Mouse (Mus musculus): ENCODE measurements around the gene Adgrb3.
A peak's percentile ranks its signal among the peaks of the same experiment; 100 is the strongest.

The Adgrb3 gene

DNA sequence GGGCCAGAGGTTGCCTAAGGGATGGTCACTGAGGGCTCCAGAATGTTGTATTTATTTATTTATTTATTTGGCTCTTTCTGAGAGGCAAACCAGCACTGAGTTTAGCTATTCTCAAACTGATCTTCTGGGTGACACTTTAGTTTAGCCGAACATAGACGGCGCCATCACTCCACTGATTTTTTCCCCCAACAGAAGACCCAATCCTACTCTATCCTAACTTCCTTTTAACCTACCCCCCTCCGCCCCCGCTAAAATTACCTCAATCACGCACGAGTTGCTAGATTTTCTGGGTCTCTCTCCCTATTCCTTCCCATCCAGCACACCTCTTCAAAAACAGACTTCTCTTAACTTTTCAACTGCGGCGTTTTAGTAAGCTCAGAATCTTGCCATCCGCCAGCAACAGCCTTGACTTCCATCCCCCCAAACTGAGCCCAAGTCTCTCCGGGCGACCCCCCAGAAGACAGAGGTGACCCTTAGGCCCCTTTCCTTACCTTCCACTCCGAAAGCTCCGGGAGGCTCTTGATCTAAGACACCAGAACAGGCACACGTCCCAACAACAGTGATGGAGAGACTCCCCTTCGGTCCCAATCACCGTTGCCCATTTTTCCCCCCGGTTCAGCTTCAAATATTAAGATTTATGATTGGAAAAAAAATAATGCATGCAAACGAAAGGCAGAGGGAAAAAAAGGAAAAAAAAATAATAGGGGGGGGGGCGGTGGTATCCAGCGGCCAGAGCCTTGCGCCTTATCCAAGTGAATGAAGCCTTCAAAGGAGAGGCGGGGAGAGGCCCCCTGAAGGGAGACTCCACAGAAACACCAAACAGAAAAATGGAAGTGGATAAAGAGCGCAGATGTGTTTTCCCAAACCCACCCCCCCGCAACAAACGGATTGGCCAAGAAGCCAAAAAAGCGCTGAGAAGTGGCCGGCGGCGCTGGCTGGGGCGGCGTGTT lies at the start of gene Adgrb3:
Gene Adgrb3, minus strand, starts transcription at position 737 of the 950 bp plus-strand sequence.
- DNase-seq (ENCODE audit: low read depth), result no peak

DNA sequence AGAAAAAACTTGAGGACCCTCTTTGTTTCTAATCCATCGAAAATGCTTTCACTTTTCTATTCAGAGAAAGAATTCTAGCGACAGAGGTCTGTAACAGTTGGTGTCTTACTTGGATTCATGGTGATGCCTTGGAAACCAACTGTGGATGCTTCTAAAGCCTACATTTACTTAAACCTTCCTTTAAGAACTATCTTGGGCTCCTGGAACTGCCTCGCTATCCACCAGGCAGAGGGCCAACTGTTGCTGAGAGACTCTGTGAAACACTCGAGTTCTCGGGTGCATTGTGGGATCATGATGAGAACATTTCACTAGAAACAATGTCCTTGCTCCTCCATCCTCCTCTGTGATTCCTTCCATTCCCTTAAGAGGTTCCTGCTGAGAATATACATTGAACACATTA lies 48.0 kb upstream of the Adgrb3 start:
- no peak for DNase-seq (ENCODE audit: low read depth)

DNA sequence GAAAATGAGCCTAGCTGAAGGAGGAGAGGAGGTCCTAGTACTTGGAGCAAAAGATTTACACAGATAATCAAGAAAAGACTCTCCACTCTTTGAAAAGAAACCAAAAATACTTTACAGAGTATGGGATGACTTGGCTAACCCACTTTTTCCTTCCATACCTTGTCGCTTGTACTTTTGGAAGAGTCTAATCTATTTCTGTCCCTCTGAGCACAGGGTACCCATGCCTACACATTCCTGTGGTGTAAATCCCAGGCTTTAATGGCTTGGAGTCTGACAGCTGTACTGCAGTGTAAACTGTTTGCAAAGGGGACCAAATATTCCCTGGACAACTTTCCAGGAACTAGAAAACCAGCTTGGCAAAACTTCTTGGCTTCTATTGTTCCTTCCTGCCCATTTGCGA lies 28.0 kb upstream of the Adgrb3 start:
- DNase-seq (ENCODE audit: low read depth), result no peak

DNA sequence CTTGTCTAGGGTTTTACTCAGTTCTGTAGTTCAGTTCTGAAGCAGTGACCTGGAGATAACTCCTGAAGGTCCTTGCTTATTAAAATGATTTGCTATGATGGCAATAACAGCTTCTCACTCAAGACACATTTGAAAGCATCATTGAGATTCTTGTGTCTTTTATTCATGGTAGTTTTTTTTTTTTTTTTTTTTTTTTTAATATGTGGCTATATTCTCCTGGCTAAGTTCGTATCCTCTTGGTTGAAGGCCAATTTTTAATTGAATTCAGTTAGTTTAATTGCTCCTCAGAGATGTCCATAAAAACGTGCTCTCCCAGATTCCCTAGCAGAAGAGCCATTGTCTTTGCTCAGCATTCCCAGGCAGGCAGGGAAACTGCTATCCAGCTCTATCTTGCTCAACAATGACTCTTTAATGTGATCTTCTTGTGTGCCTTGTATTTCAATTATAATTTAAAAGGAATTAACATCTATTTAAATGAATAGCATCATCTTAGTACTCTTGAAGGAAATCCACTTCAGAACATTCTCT lies 25.0 kb upstream of the Adgrb3 start:
- DNase-seq (ENCODE audit: low read depth), result no peak

DNA sequence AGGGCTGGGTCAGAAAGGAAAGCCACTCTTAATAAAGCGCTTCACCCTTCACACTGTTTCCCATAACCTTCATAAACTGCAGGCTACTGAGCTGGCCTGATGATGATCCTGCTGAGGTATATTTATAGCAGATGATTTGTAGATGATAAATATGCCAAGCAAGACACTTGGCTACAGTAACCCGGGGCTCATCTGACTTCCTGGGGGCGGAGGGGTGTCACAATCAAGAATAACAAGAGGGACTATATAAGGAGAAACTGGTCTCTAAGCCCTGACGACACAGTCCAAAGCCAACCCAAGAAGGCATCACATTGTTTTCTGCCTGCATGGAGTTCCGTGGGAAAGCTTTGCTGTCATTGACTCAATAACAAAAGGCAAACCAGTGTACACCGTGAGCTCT lies 2.8 kb upstream of the Adgrb3 start:
- DNase-seq (ENCODE audit: low read depth), result no peak

DNA sequence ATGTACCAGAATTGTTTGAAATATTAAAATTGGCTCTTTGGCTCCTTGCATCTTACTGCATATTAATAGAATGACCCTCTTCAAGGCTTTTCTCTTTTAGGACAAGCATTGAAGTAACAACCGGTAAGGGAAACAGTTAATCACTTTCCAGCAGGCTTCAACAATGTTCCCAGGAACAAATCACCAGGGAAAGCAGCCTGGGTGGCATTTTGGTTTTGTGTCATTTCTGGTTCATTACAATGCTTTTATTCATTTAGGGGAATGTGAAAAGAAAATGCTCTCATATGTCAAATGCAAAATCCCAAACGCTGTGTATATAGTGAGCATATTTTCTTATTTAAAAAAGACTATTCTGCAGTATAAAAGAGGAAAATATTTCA lies 2.0 kb upstream of the Adgrb3 start:
- DNase-seq (ENCODE audit: low read depth), result no peak

DNA sequence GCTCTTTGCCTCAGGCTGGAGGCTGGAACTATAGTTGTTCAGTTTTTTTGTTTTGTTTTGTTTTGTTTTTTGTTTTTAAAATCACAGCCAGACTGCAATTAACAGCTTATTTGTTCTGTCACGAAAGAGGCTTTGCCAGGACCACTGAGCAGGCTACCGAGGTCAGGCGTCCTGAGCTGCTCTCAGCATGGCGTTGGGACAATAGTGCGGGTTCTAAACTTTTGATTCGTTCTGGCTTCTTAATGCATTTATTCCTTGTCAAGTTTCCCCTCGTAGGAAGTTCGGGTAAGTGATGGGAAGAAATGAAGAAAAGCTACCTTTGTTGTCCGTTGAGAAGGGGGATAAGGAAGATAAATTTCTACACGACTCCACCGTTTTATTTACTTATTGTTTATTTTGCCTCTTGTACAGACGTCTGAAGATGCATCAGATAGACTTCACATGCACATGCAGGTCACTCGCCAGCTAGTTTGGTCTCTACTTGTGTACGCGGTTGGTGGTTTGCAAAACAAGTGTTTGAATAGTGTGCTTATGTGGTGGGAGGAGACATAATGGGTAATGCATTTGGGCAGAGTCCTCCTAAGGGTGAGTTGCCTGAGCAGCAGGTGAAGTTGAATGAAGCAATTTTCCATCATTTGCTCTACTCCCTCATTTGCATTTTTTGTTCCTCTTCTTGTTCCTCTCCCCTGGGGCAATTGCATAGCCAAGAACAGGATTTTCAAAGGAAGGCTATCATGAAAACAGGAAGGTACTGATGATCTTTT lies 1.4 kb upstream of the Adgrb3 start:
- no peak for DNase-seq (ENCODE audit: low read depth)

DNA sequence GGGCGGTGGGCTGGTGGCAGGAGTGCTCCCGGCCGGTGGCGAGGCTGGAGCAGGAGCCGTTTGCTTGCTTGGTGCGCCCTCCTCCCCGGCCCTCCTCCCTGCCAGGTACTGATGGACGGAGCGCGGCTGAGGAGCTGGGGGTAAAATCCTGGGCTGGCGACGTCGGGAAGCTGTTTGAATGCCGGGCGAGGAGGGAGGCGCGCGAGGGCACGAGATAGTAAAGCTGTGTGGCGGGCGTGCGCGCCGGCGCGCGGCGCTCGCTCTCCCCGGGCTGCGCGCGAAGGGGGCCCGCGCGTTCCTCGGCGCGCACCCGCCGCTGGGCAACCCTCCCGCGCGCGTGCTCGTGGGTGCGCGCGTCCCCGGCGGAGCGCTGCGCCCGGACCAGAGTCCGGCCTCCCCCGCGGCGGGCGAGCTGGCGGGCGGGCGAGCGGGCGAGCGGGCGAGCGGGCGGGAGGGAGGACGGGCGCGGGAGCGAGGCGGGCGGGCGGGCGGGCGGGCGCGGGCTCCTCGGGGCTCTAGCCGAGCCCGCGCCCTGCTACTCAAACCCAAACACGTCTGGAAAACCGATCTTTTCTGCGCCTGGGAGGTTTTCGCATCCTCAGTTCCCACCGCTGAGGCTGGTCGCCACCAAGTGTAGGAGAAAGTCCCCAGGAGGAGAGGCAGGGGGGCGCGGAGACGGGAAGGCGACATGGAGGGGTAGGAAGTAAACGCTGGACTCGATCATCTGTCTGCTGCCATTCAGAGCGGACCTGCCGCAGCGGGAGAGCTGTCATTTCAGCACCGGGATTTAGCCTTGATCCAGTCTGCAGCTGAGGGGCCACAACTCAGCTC lies 629 bp upstream of the Adgrb3 start:
- DNase-seq (ENCODE audit: low read depth), result peak; percentile 3

DNA sequence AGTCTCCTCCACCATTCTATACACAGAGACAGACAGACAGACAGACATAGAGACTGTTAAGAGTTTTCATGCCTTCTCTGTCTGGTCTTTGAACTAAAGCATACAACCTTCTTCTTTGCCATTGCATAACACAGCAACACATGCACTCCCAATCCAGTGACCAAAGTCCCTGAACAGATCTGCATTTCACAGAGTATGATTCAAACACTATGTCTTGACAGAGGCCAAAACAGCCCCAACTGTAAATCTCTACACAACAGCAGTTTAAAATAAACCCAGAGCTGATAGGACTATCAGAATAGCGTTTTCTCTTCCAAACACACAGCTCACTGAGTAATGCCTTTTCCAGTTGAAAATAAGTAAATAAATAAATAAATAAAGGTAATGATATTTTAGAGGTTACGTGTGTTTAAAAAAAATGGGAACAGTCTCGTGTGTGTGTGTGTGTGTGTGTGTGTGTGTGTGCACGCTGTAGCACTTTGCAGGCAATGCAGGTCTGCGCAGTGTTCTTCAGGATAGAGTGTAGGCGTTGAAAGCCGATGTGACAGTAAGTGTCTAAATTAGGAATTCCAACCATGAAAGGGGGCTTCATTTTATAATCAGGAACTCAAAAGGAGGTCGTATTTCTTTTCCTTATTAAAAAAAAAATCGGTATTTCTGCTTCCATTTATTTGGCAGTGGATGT lies 1.3 kb downstream of the Adgrb3 start:
- no peak for DNase-seq (ENCODE audit: low read depth)

DNA sequence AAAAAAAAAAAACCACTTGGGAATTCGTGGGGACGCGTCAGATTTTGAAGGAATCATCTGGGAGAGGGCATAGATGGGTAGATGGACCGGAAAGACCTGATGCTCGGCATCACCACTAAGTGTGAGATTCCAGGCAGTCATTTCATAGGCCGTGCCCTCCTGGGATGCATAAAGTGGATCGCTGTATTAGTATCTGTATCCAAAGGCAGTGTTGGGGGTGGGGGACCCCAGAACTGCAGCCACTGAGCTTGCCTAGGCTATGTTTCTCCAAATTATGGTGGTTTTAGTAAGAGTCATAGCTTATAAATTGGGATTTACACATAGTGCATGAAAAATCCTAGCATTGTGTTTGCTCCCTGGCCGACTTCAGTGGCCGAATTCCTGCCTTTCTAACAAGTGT lies 2.1 kb downstream of the Adgrb3 start:
- no peak for DNase-seq (ENCODE audit: low read depth)

DNA sequence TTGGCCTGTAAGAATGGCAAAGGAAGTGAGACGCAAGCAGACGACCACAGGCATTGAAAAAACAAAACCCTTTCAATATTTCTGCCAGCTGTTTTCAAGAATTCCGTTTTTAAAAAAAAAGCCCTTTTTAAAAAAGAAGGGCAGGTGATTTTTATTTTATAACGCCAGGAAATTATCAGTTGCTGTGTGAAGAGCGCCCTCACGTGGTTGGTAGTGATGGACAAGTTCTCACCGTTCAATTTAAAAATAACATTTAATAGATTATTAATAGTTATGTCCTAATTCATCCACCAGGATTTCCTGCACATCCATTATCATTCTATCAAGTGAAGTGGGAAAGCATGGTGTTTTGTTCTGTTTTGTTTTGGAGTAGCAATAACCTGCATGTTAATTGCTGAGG lies 2.7 kb downstream of the Adgrb3 start:
- DNase-seq (ENCODE audit: low read depth), result no peak

DNA sequence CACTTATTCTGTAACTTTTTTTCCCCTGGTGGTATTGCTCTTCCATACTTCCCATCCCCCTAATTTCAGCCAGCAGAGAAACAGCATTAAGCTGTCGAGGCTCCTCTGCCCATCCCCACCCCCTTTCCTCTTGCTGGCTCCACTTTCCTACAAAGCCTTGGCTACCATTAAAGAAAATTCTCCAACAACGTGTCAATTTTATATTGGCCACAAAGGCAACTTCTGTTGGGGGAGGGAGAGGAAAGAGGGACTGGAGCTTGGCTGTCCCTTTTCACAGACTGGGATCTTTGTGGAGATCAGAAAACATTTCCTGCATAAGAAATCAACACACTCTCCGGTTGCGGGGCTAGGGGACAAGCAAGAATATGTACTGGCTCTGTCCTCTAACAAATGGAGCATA lies 4.9 kb downstream of the Adgrb3 start:
- DNase-seq (ENCODE audit: low read depth), result no peak

DNA sequence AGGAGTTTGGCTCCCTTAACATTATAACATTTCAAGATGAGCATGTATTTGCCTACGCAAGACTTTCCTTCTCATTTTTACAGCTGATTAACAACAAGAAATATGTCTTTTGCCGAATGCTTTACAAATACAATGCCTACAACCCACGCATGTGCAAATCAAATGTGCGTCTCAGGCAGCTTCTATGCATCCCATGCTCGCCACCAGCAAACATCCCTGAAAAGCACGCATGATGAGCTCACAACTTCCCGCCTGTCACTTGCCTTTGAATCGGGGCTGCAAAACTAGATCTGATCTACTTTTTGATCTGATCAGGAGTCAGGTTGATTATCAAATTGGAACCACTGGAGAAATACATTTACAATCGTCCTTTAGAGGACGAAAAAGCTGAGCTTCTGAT lies 5.5 kb downstream of the Adgrb3 start:
- no peak for DNase-seq (ENCODE audit: low read depth)

DNA sequence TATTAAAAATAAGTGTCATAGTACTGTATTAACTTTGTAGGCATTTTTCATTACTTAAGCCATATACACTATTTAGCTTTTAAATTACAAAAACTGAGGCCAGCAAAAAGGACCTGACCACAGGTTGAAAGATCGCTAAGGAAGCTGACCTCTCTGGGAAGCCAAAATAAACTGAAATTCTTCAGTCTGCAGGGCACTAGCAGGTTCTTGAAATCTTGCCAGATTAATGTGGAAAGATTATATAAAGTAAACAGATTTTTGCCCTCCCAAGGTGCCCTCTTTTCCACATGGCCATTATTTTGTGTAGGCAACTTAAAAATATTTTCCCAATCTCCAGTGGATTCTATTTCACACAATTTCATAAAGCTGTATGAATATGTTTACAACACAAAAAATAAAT lies 14.0 kb downstream of the Adgrb3 start:
- DNase-seq (ENCODE audit: low read depth), result no peak

DNA sequence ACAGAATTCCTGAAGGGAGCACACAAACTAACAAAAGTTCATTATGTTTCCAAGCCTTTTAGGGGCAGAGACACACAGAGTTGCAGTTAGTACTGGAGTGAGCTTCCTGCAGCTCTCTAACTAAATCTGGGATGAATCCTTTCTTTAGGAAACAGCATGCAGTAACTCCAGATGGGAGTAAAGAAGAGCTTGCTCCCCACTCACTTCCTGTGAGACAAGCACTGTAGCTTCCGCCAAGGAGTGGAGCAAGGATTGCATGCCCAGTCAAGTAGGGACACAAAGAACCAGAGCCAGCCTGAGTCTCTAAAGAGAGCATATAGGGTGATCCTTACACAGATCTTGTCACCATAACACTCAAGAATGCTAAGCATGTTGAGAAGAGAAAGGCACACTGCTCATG lies 50.7 kb downstream of the Adgrb3 start:
- no peak for DNase-seq (ENCODE audit: low read depth)

DNA sequence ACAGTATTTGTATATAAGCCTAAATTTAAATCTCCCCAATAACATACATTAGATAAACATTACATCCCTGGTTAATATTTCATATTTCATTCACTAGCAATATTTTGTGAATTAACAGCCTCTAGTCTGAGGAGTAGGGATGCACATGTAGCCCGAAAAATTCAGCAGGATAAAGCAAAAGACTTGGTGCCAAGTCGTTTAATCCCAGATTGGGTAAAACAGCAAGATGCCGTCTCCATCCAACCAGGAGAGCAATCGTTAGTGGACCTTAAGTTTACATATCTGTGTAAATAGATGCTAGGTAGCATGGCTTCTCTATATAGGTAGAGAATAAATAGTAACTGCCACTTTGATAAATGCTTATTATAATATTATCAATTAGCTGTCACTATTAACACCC lies 52.0 kb downstream of the Adgrb3 start:
- no peak for DNase-seq (ENCODE audit: low read depth)

DNA sequence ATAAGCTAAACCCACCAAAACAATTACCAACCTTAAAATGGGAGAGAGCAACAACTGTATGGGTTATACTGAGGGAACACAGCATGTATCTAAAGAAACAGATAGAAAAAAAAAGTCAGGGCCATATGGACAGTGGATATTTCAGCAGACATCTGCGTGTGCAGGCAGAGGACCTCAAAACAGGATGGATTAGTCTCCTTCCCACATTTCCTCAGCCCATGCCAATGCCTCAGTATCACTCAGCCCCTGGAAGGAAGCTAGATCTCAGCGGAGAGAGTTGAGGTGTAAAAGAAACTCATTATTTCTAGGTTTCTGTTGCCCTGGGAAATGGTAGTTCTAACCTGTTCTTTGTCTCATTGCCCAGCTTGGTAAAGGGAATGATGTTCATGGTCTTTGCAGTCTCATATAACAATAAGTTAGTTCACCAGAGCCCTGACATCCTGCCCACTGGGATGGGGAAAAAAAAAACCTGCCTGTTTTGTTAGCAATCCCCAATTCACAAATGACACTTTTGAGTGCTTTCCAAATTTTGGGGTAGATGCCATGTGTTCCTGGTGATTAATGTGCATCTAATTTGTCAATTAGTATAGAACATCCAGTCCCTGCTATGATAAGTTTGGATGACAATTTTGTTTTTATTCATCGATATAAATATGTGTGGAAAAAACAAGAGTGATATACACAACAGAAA lies 53.9 kb downstream of the Adgrb3 start:
- no peak for DNase-seq (ENCODE audit: low read depth)

DNA sequence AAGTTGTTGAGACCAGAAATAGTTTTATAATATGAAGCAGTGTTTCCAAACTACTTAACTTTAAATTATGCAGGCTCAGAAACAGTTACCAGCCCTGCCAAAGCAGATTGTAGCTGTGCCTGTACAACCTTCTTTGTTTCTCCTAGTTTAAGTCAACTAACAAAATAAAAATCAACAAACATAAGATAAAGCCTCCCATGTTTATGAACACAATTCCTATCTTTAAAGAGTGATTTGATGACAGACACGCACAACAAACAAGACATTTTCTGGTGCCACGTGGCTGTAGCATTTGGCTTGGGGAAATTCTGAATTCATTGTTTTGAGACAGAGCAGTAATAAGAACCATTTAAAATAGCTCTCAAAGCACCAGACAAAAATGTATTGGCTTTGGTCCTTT lies 60.5 kb downstream of the Adgrb3 start:
- no peak for DNase-seq (ENCODE audit: low read depth)

DNA sequence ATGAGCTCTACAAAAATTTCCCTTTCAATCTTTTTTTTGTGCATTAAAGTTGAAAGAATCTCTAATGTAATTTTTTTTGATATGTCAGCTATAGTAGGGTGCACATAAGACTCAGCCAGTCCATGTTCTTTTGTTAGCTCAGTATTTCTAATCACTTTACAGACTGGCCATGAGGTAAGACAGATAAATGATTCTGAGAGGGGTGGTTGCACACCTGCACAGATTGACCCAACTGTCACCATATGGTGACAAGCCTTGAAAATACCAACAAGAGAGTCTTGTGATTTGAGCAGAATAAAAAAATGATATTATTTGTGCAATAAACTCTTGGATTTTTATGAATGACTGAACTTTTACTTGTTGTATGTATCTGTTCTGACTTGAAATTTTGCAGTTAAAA lies 74.2 kb downstream of the Adgrb3 start:
- no peak for DNase-seq (ENCODE audit: low read depth)

DNA sequence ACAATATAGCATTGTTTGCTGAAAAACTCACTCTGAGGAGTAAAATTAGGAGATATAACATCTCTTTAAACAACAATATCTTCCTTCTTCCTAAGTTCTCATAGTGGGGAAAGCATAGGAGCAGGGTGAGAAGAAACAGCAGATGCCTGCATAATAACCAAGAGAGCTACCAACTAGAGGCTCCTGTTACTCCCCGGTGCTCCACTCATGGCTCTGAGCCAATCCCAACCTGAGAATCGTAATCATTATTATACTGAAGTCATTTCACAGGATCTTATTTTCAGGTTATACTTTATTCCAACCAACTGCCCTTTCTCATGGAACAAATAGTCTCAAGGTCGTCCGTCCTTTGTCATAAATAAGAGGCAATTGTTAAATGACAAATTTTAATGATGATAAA lies 75.0 kb downstream of the Adgrb3 start:
- DNase-seq (ENCODE audit: low read depth), result no peak

DNA sequence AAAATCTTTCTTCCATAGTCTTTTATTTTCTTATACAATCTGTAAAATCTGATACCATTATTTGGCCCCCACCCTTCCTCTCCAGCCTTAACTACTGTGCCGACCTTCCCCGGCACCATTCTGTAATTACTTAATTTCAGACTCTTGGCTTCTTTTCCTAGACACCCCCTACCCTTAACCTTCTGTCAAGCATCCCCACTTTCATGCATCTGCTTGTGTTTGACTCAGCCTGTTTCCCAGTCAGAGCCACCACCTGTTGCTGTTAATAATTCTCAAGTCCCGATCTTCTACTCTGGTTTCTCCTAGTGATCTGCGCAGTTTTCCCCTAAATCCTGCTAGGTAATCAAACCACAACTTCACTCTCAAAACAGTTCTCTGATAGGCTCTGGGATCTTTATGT lies 83.9 kb downstream of the Adgrb3 start:
- DNase-seq (ENCODE audit: low read depth), result no peak
